Mouse (Mus musculus): Measurements from ENCODE around the gene Ifitm3.

GRCm38 (mm10) chr7:140987182-140988138 is 23.1 kb downstream of the Ifitm3 start:
- no peak for TF ChIP-seq ZNF384 (IDR thresholded peaks at IDR 0.05; ENCODE audit: low read depth, low read length)
- TF ChIP-seq ZC3H11A (IDR thresholded peaks at IDR 0.05; ENCODE audit: borderline replicate concordance, low read depth, low read length): no peak
- TF ChIP-seq HCFC1 (IDR thresholded peaks at IDR 0.05; ENCODE audit: borderline replicate concordance, insufficient read depth, low read length): no peak
- no peak for TF ChIP-seq MAFK (IDR thresholded peaks at IDR 0.05; ENCODE audit: insufficient read depth, low read depth, low read length)
- TF ChIP-seq CHD2 (IDR thresholded peaks at IDR 0.05; ENCODE audit: low read depth, low read length): no peak

All from ES-E14 (cell line).